Mouse (Mus musculus) hindbrain, embryonic 11.5 days (tissue): Measurements from ENCODE around the gene Cyb5rl. TPM values are rescaled to one million over a fixed set of nuclear protein-coding genes. Genes with fewer than 3 reads are reported as not detected.

Experiments
- ATAC-seq: fragments of 200-750 bp; cut with Nextera tagmentation; 2 replicates; pipeline ENCODE4 v1.8.0; 2017; ENCODE audit warnings: mild to moderate bottlenecking, moderate TSS enrichment, moderate library complexity; ENCODE audit not compliant: low FRiP score
- DNase-seq: peaks from one replicate; pipeline ENCODE4 v3.0.0-alpha.2; 2015; ENCODE audit warnings: low spot score
- H3K27ac ChIP-seq: fragments of 300-500 bp; sonication (generic); 2 replicates; pipeline ENCODE4 v1.5.1; 2014; ENCODE audit warnings: mild to moderate bottlenecking, low read depth, low read length
- H3K27me3 ChIP-seq: fragments of 300-500 bp; sonication (generic); 2 replicates; pipeline ENCODE4 v1.6.1; 2014; ENCODE audit warnings: mild to moderate bottlenecking, low read length, moderate library complexity, mixed read lengths; ENCODE audit not compliant: control insufficient read depth, insufficient read depth
- H3K36me3 ChIP-seq: fragments of 300-500 bp; sonication (generic); 2 replicates; pipeline ENCODE4 v1.6.1; 2014; ENCODE audit warnings: mild to moderate bottlenecking, low read length, moderate library complexity, mixed read lengths; ENCODE audit not compliant: control insufficient read depth, insufficient read depth
- H3K4me1 ChIP-seq: fragments of 300-500 bp; sonication (generic); replicated peaks from 2 replicates; pipeline ENCODE4 v1.6.1; 2014; ENCODE audit warnings: low read length, mixed read lengths; ENCODE audit not compliant: control insufficient read depth, insufficient read depth
- H3K4me2 ChIP-seq: fragments of 300-500 bp; sonication (generic); replicated peaks from 2 replicates; pipeline ENCODE4 v1.6.1; 2014; ENCODE audit warnings: mild to moderate bottlenecking, low read depth, low read length
- H3K4me3 ChIP-seq: fragments of 300-500 bp; sonication (generic); 2 replicates; pipeline ENCODE4 v1.5.1; 2014; ENCODE audit warnings: low read depth, low read length
- H3K9ac ChIP-seq: fragments of 300-500 bp; sonication (generic); 2 replicates; pipeline ENCODE4 v1.6.1; 2014; ENCODE audit warnings: low read depth, low read length
- H3K9me3 ChIP-seq: fragments of 300-500 bp; sonication (generic); 2 replicates; pipeline ENCODE4 v1.6.1; 2016; ENCODE audit warnings: low read length; ENCODE audit not compliant: control insufficient read depth
- WGBS: fragments of 180-500 bp; shearing (Covaris S2); extraction: QIAGEN DNeasy Blood & Tissue Kit; methylation state at CpG from one replicate; pipeline ENCODE4 v1.1.7; 2014; 5-methylcytosine and 5-hydroxymethylcytosine counted together
- polyA plus RNA-seq: library from polyadenylated mRNA; unstranded; fragments of >200 nt; fragmentation: Nextera tagmentation; extraction: Ambion mirVana; gene quantifications from 2 replicates; pipeline ENCODE4 v1.2.1, GENCODE M21; 2014

Gene Cyb5rl
- polyA plus RNA-seq, 1 experiment from 2014 or later = 2.3 TPM

GRCm38 (mm10) chr4:107124376-107124775, 57.6 kb downstream of the Cyb5rl start:
- no peak overlapping the region for H3K27ac ChIP-seq
- H3K9me3 ChIP-seq = no peaks in the 10 kb centered on the region
- no peaks in the 10 kb centered on the region for H3K36me3 ChIP-seq
- H3K4me2 ChIP-seq = no peak overlapping the region
- H3K9ac ChIP-seq = no peak overlapping the region
- H3K27me3 ChIP-seq = no peaks in the 10 kb centered on the region
- WGBS = 60% methylated on average over 7 of the region's 7 CpGs
- H3K4me3 ChIP-seq = no peak overlapping the region
- 0 out of 2 replicates have a peak, but pooled peaks cover 5% of the 10 kb centered on the region for H3K4me1 ChIP-seq
- DNase-seq = no peak
- ATAC-seq = no peak

GRCm38 (mm10) chr4:107125101-107125500, 58.3 kb downstream of the Cyb5rl start:
- Histone ChIP-seq H3K4me1 (0 out of 2 replicates have a peak, but pooled peaks cover 5% of the 10 kb centered on the region), H3K4me2 (no peak overlapping the region), H3K9me3 (no peaks in the 10 kb centered on the region), H3K27ac (no peak overlapping the region), H3K4me3 (no peak overlapping the region), H3K27me3 (no peaks in the 10 kb centered on the region), H3K9ac (no peak overlapping the region), H3K36me3 (no peaks in the 10 kb centered on the region)
- DNase-seq = no peak
- WGBS = 65% methylated on average over 5 of the region's 5 CpGs
- ATAC-seq = no peak

GRCm38 (mm10) chr4:107126389-107126788, 59.6 kb downstream of the Cyb5rl start:
- no peaks in the 10 kb centered on the region for H3K27me3 ChIP-seq
- no peak overlapping the region for H3K4me2 ChIP-seq
- no peaks in the 10 kb centered on the region for H3K9me3 ChIP-seq
- WGBS = 51% methylated on average over 10 of the region's 10 CpGs
- H3K9ac ChIP-seq = no peak overlapping the region
- ATAC-seq (no peak; the same call in 1 of the 2 replicates), DNase-seq (no peak)
- no peak overlapping the region for H3K4me3 ChIP-seq
- no peak overlapping the region for H3K27ac ChIP-seq
- H3K36me3 ChIP-seq = no peaks in the 10 kb centered on the region
- peaks cover 9% of the 10 kb centered on the region; the same call in 1 of the 2 replicates for H3K4me1 ChIP-seq

GRCm38 (mm10) chr4:107126891-107127524, 60.2 kb downstream of the Cyb5rl start:
- Histone ChIP-seq H3K27me3 (no peaks in the 10 kb centered on the region), H3K9me3 (no peaks in the 10 kb centered on the region), H3K9ac (no peak overlapping the region), H3K27ac (peak overlapping the region; percentile 58), H3K4me3 (no peak overlapping the region), H3K4me2 (no peak overlapping the region), H3K4me1 (peaks cover 9% of the 10 kb centered on the region; the same call in 1 of the 2 replicates), H3K36me3 (no peaks in the 10 kb centered on the region)
- ATAC-seq (peak; percentile 50; the same call in 1 of the 2 replicates), DNase-seq (peak; percentile 38)
- WGBS = 44% methylated on average over 13 of the region's 13 CpGs

GRCm38 (mm10) chr4:107127901-107128669, 61.3 kb downstream of the Cyb5rl start:
- no peaks in the 10 kb centered on the region for H3K36me3 ChIP-seq
- peak; percentile 67 for DNase-seq
- H3K4me2 ChIP-seq = no peak overlapping the region
- H3K27ac ChIP-seq = no peak overlapping the region; the same call in 1 of the 2 replicates
- no peak overlapping the region for H3K9ac ChIP-seq
- ATAC-seq = peak; percentile 74
- H3K4me3 ChIP-seq = no peak overlapping the region
- no peaks in the 10 kb centered on the region for H3K27me3 ChIP-seq
- WGBS = 22% methylated on average over 13 of the region's 13 CpGs
- peaks cover 9% of the 10 kb centered on the region; the same call in 1 of the 2 replicates for H3K4me1 ChIP-seq
- no peaks in the 10 kb centered on the region for H3K9me3 ChIP-seq

- DNase-seq = no peak
- Histone ChIP-seq H3K4me1 (peaks cover 9% of the 10 kb centered on the region; the same call in 1 of the 2 replicates), H3K9ac (no peak overlapping the region), H3K36me3 (no peaks in the 10 kb centered on the region), H3K27me3 (no peaks in the 10 kb centered on the region), H3K27ac (no peak overlapping the region), H3K4me2 (no peak overlapping the region), H3K9me3 (no peaks in the 10 kb centered on the region), H3K4me3 (no peak overlapping the region)
- 73% methylated on average over 8 of the region's 8 CpGs for WGBS
- ATAC-seq = no peak
These were observed 62.6 kb downstream of the Cyb5rl start for GRCm38 (mm10) chr4:107129373-107129772.

- WGBS = 18% methylated on average over 9 of the region's 9 CpGs
- no peak for ATAC-seq
- peak; percentile 49 for DNase-seq
- Histone ChIP-seq H3K27ac (no peak overlapping the region), H3K9ac (no peak overlapping the region), H3K4me1 (peaks cover 9% of the 10 kb centered on the region; the same call in 1 of the 2 replicates), H3K4me3 (no peak overlapping the region), H3K9me3 (no peaks in the 10 kb centered on the region), H3K27me3 (no peaks in the 10 kb centered on the region), H3K4me2 (no peak overlapping the region), H3K36me3 (no peaks in the 10 kb centered on the region)
These were observed 63.7 kb downstream of the Cyb5rl start for GRCm38 (mm10) chr4:107130534-107130933.

- H3K4me1 ChIP-seq = peaks cover 11% of the 10 kb centered on the region
- H3K9me3 ChIP-seq = no peaks in the 10 kb centered on the region
- ATAC-seq (no peak), DNase-seq (no peak)
- H3K27ac ChIP-seq = no peak overlapping the region
- H3K9ac ChIP-seq = no peak overlapping the region
- H3K27me3 ChIP-seq = no peaks in the 10 kb centered on the region
- no peaks in the 10 kb centered on the region for H3K36me3 ChIP-seq
- no peak overlapping the region for H3K4me3 ChIP-seq
- H3K4me2 ChIP-seq = no peak overlapping the region
- 99% methylated on average over 3 of the region's 3 CpGs for WGBS
These were observed 68.1 kb downstream of the Cyb5rl start for GRCm38 (mm10) chr4:107134891-107135290.
